Mouse (Mus musculus): ENCODE data around the gene Inpp4a. TPM values are rescaled to one million over a fixed set of nuclear protein-coding genes. Genes with fewer than 3 reads are reported as not detected.

The Inpp4a gene
- total RNA-seq, 2 experiments from 2014 or later = 16.8 to 17.8 TPM

GRCm38 (mm10) chr1:37317644-37318285 lies 18.1 kb downstream of the Inpp4a start:
- intact Hi-C loops (cut with DNase I; ENCODE audit: low total_unique reads) = no loop called here
- no peak for DNase-seq

DNA sequence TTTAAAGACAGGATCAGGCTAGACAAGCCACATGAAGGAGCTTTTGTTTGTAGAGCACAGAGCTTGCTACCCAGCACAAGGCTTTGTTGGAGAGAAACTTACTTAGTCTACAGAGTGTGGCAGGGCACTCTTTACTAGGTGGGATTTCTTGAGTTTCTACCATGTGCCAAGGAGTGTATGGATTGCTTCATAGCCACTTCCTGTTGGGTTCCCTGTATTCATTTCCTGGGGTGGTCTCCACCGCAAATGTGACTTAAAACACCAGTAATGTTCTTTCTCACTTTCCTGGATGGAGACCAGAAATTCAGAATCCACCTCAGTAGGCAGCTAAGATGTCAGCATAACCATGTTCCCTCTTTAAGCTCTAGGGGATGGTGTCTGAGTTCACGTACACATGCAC lies 18.9 kb downstream of the Inpp4a start:
- intact Hi-C loops (cut with DNase I; ENCODE audit: low total_unique reads) = no loop called here
- no peak for DNase-seq

DNA sequence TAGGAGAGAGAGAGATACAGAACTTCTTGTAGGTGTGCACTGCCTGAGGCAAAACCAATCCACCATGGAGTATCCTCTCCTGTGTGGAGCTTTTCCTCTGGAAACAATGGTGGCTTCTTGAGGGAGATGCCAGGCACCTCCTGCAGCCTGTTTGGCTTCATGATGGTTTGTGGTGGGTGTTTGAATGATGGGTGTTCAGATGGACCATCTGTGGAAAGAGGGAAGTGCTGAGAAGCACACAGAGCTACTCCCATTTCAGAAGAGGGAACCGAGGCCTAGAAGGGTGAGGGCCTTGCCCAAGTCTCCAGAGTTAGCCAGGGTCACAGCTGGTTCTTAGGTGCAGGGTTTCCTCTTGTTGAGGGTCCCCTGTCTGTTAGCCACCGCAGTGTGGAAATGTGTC lies 23.0 kb downstream of the Inpp4a start:
- no peak for DNase-seq
- intact Hi-C loops (cut with DNase I; ENCODE audit: low total_unique reads) = no loop called here

GRCm38 (mm10) chr1:37323208-37323607 lies 23.5 kb downstream of the Inpp4a start:
- no peak for DNase-seq
- intact Hi-C loops (cut with DNase I; ENCODE audit: low total_unique reads) = no loop called here

- no peak for DNase-seq
- intact Hi-C loops (cut with DNase I; ENCODE audit: low total_unique reads) = no loop called here
Observed at GRCm38 (mm10) chr1:37324569-37324968, 24.9 kb downstream of the Inpp4a start.

GRCm38 (mm10) chr1:37327311-37327710 lies 27.6 kb downstream of the Inpp4a start:
- intact Hi-C loops (cut with DNase I; ENCODE audit: low total_unique reads) = no loop called here
- no peak for DNase-seq

DNA sequence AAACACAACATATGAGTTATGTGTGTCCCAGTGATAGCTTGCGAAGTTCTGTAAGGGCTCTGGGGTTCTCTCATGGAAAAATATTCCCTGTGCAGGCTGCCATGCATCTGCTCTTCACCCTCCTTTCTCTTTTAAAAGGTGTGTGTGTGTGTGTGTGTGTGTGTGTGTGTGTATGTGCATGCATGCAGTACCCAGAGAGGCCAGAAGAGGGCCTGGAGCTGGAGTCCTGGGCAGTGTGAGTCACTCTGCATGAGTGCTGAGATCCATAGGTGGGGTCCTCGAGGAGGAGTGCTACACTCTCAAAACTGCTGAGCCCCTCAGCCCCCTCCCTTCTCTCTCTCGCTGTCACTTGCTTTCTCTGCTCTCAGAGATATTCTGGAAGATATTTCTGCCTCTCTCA lies 29.5 kb downstream of the Inpp4a start:
- no peak for DNase-seq
- intact Hi-C loops (cut with DNase I; ENCODE audit: low total_unique reads) = no loop called here

- DNase-seq = no peak
- intact Hi-C loops (cut with DNase I; ENCODE audit: low total_unique reads) = no loop called here
Observed at GRCm38 (mm10) chr1:37329831-37330230, 30.2 kb downstream of the Inpp4a start.

DNA sequence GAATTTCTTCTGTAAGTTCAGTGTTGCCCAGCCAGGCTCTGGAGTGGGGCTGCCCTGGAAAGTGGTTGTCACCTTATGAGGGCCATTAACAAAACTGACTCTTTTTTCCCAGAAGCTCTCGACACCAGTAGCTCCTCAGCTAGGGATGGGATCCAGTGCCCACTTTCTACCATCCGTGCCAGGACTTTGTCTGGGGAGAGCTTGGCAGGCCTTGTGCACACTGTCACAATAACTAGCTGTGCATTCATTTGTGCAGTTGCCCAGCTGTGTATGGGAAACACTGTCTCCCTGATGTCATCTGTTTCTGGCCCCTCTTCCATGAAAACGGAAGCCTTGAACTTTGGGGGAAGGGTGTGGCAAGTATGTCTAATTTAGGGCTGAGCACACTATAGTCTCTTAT lies 33.1 kb downstream of the Inpp4a start:
- DNase-seq = no peak
- intact Hi-C loops (cut with DNase I; ENCODE audit: low total_unique reads) = no loop called here

GRCm38 (mm10) chr1:37333741-37334440 lies 34.2 kb downstream of the Inpp4a start:
- no peak for DNase-seq
- intact Hi-C loops (cut with DNase I; ENCODE audit: low total_unique reads) = no loop called here

- intact Hi-C loops (cut with DNase I; ENCODE audit: low total_unique reads) = no loop called here
- no peak for DNase-seq
Observed at GRCm38 (mm10) chr1:37336022-37336421, 36.4 kb downstream of the Inpp4a start.

GRCm38 (mm10) chr1:37336794-37337193 lies 37.1 kb downstream of the Inpp4a start:
- intact Hi-C loops (cut with DNase I; ENCODE audit: low total_unique reads) = no loop called here
- DNase-seq = no peak

- DNase-seq = no peak
- intact Hi-C loops (cut with DNase I; ENCODE audit: low total_unique reads) = no loop called here
Observed at GRCm38 (mm10) chr1:37337273-37337672, 37.6 kb downstream of the Inpp4a start.

DNA sequence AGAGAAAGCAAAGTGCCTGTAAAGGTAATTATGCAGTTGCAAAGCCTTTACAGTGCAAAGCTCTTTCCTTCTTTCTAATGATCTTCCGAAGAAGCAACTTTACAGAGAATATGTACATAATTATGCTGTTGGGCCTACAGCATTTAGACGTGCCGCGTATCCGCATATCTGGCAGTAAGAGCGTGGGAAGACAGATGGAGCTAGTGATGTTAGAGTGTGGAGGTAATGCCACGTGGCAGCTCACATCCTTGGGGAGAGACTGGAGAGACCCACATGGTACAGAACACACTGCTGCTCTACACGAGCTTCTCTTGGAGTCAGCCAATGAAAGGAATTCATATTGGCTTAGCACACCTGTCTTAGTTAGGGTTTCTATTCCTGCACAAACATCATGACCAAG lies 39.5 kb downstream of the Inpp4a start:
- no peak for DNase-seq
- intact Hi-C loops (cut with DNase I; ENCODE audit: low total_unique reads) = no loop called here

DNA sequence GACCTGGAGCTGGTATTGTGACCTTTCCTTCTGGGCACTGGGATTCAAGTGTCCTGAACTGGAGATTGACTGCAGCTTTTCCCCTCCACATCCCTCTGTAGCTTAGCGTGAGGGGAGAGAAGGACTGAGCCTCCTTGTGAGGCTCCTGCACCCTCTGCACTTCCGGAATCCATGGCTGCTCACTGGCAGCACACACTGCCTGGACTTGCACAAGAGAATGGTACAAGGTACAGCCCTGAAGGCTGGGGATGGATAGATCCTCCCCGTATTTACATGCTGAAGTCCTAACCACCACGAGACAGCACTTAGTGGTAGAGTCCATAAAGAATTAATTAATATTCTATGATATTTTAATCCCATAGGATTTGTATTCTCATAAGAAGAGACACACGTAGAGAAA lies 41.7 kb downstream of the Inpp4a start:
- intact Hi-C loops (cut with DNase I; ENCODE audit: low total_unique reads) = no loop called here
- DNase-seq = no peak

GRCm38 (mm10) chr1:37341914-37342313 lies 42.2 kb downstream of the Inpp4a start:
- no peak for DNase-seq
- intact Hi-C loops (cut with DNase I; ENCODE audit: low total_unique reads) = no loop called here

GRCm38 (mm10) chr1:37342524-37342923 lies 42.9 kb downstream of the Inpp4a start:
- intact Hi-C loops (cut with DNase I; ENCODE audit: low total_unique reads) = no loop called here
- no peak for DNase-seq

DNA sequence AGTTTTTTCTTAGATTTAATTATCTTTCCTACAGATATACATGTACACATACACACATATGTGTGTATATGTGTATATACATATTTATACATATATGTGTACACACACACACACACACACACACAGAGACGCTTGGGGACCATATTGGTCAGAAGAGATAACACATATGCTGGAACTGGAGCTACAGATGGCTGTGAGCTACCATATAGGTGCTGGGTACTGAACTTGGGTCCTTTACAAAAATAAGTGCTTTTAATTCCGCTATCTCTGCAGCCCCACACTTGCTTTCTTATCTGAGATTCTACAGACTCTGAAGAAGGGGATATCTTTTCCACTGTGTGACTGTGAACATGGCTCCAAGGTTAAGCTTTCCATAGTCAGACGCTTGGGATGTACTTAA lies 43.6 kb downstream of the Inpp4a start:
- intact Hi-C loops (cut with DNase I; ENCODE audit: low total_unique reads) = no loop called here
- DNase-seq = no peak

- no peak for DNase-seq
- intact Hi-C loops (cut with DNase I; ENCODE audit: low total_unique reads) = no loop called here
Observed at GRCm38 (mm10) chr1:37344223-37344916, 44.7 kb downstream of the Inpp4a start.

DNA sequence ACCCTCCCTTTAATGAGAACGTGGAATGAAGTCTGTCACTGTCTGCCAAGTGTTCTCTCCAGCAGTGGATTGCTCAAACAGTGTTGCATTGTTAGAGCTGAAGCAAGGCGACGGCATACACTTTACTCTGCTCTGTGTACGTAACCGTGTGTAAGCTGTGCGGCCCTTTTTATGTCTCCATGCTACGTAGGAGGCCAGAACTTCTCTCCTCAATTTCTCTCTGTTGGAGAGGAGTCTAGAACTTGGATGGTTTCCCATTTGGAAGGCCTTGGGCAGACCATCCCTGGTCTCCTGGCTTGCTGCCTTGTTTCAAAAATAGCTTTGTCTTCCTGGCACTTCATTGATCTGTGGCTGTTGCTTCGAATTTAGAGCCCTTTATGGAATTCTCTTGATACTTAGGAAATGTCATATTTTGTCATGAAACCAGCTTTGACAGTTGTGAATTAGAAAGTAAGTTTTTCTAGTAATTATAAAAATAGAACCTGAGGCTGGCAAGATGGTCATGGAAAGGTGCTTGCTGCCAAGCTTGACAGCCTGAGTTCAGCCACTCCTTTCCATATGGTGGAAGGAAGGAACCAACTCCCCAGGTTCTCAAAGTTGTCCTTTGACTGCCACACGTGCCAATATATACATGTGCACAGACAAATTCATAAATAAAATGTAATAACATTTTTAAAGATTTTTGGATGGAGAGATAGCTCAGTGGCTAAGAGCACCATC lies 47.9 kb downstream of the Inpp4a start:
- DNase-seq = no peak
- intact Hi-C loops (cut with DNase I; ENCODE audit: low total_unique reads) = no loop called here
